Mouse (Mus musculus): ENCODE results near the gene Cdk18. TPM values are rescaled to one million over a fixed set of nuclear protein-coding genes. Genes with fewer than 3 reads are reported as not detected.

Cdk18 gene
- total and polyA plus RNA-seq, 2 experiments from 2014 or later, result 3.1 to 7.2 TPM

- H3K36me3 ChIP-seq (ENCODE audit: insufficient read depth, low read length), result no peaks in the 10 kb centered on the region
- no peaks in the 10 kb centered on the region for H3K9me3 ChIP-seq (ENCODE audit: low read length)
- no peaks in the 10 kb centered on the region for H3K27me3 ChIP-seq (ENCODE audit: insufficient read depth, low read length)
- 81% methylated on average over 2 of the region's 2 CpGs for WGBS
- H3K4me1 ChIP-seq (ENCODE audit: insufficient read depth, low read length), result no peaks in the 10 kb centered on the region
- H3K4me2 ChIP-seq (ENCODE audit: low read depth, low read length, poor library complexity, severe bottlenecking), result no peak overlapping the region
- no peak for DNase-seq (ENCODE audit: low spot score)
- no peak overlapping the region for H3K4me3 ChIP-seq (ENCODE audit: low read depth, low read length)
- no peak for ATAC-seq (ENCODE audit: low FRiP score)
- no peak overlapping the region for H3K9ac ChIP-seq (replicated peaks; ENCODE audit: low read length, poor library complexity, severe bottlenecking)
- H3K27ac ChIP-seq (ENCODE audit: low read depth, low read length), result no peak overlapping the region
- TF ChIP-seq CTCF (IDR thresholded peaks at IDR 0.05), result no peak
Measured at GRCm38 (mm10) chr1:132151908-132152307, 12.4 kb upstream of the Cdk18 start.

- Histone ChIP-seq H3K4me2 (ENCODE audit: low read depth, low read length, poor library complexity, severe bottlenecking) (no peak overlapping the region), H3K9me3 (ENCODE audit: low read length) (no peaks in the 10 kb centered on the region), H3K4me3 (ENCODE audit: low read depth, low read length) (no peak overlapping the region), H3K27me3 (ENCODE audit: insufficient read depth, low read length) (no peaks in the 10 kb centered on the region), H3K9ac (replicated peaks; ENCODE audit: low read length, poor library complexity, severe bottlenecking) (no peak overlapping the region), H3K36me3 (ENCODE audit: insufficient read depth, low read length) (no peaks in the 10 kb centered on the region), H3K4me1 (ENCODE audit: insufficient read depth, low read length) (no peaks in the 10 kb centered on the region), H3K27ac (ENCODE audit: low read depth, low read length) (no peak overlapping the region)
- no peak for ATAC-seq (ENCODE audit: low FRiP score)
- TF ChIP-seq CTCF (IDR thresholded peaks at IDR 0.05), result no peak
- DNase-seq (ENCODE audit: low spot score), result no peak
- 75% methylated on average over 15 of the region's 15 CpGs for WGBS
Measured at GRCm38 (mm10) chr1:132150817-132151601, 11.5 kb upstream of the Cdk18 start.

- Histone ChIP-seq H3K36me3 (ENCODE audit: insufficient read depth, low read length) (no peaks in the 10 kb centered on the region), H3K27me3 (ENCODE audit: insufficient read depth, low read length) (no peaks in the 10 kb centered on the region), H3K4me3 (ENCODE audit: low read depth, low read length) (no peak overlapping the region), H3K9ac (replicated peaks; ENCODE audit: low read length, poor library complexity, severe bottlenecking) (no peak overlapping the region), H3K4me1 (ENCODE audit: insufficient read depth, low read length) (no peaks in the 10 kb centered on the region), H3K27ac (ENCODE audit: low read depth, low read length) (no peak overlapping the region), H3K4me2 (ENCODE audit: low read depth, low read length, poor library complexity, severe bottlenecking) (no peak overlapping the region), H3K9me3 (ENCODE audit: low read length) (no peaks in the 10 kb centered on the region)
- no peak for TF ChIP-seq CTCF (IDR thresholded peaks at IDR 0.05)
- WGBS, result 52% methylated on average over 1 of the region's 1 CpGs
- DNase-seq (ENCODE audit: low spot score), result no peak
- ATAC-seq (ENCODE audit: low FRiP score), result no peak
Measured at GRCm38 (mm10) chr1:132150171-132150570, 10.7 kb upstream of the Cdk18 start.

- H3K9ac ChIP-seq (replicated peaks; ENCODE audit: low read length, poor library complexity, severe bottlenecking), result no peak overlapping the region
Measured at GRCm38 (mm10) chr1:132149410-132149809, 9.9 kb upstream of the Cdk18 start.

GRCm38 (mm10) chr1:132145973-132146685 is 6.6 kb upstream of the Cdk18 start:
- ATAC-seq (ENCODE audit: low FRiP score) (no peak), DNase-seq (ENCODE audit: low spot score) (no peak)
- 87% methylated on average over 8 of the region's 8 CpGs for WGBS
- no peak overlapping the region for H3K4me2 ChIP-seq (ENCODE audit: low read depth, low read length, poor library complexity, severe bottlenecking)
- H3K27me3 ChIP-seq (ENCODE audit: insufficient read depth, low read length), result no peaks in the 10 kb centered on the region
- H3K4me3 ChIP-seq (ENCODE audit: low read depth, low read length), result no peak overlapping the region
- no peak overlapping the region for H3K9ac ChIP-seq (replicated peaks; ENCODE audit: low read length, poor library complexity, severe bottlenecking)
- no peak overlapping the region for H3K27ac ChIP-seq (ENCODE audit: low read depth, low read length)
- H3K9me3 ChIP-seq (ENCODE audit: low read length), result no peaks in the 10 kb centered on the region
- peaks cover 12% of the 10 kb centered on the region; the same call in 1 of the 2 replicates for H3K4me1 ChIP-seq (ENCODE audit: insufficient read depth, low read length)
- no peaks in the 10 kb centered on the region for H3K36me3 ChIP-seq (ENCODE audit: insufficient read depth, low read length)
- TF ChIP-seq CTCF (IDR thresholded peaks at IDR 0.05), result no peak

More at GRCm38 (mm10) chr1:132149410-132149809, 9.9 kb upstream of the Cdk18 start:
- no peak for DNase-seq (ENCODE audit: low spot score)
- H3K36me3 ChIP-seq (ENCODE audit: insufficient read depth, low read length), result no peaks in the 10 kb centered on the region
- H3K4me2 ChIP-seq (ENCODE audit: low read depth, low read length, poor library complexity, severe bottlenecking), result no peak overlapping the region
- H3K4me3 ChIP-seq (ENCODE audit: low read depth, low read length), result no peak overlapping the region
- peaks cover 3% of the 10 kb centered on the region; the same call in 1 of the 2 replicates for H3K4me1 ChIP-seq (ENCODE audit: insufficient read depth, low read length)
- ATAC-seq (ENCODE audit: low FRiP score), result no peak
- 75% methylated on average over 2 of the region's 2 CpGs for WGBS
- H3K9me3 ChIP-seq (ENCODE audit: low read length), result no peaks in the 10 kb centered on the region
- no peak overlapping the region for H3K27ac ChIP-seq (ENCODE audit: low read depth, low read length)
- TF ChIP-seq CTCF (IDR thresholded peaks at IDR 0.05), result no peak
- H3K27me3 ChIP-seq (ENCODE audit: insufficient read depth, low read length), result no peaks in the 10 kb centered on the region

- no peak for ATAC-seq (ENCODE audit: low FRiP score)
- Histone ChIP-seq H3K27ac (ENCODE audit: low read depth, low read length) (peak overlapping the region; percentile 62), H3K36me3 (ENCODE audit: insufficient read depth, low read length) (no peaks in the 10 kb centered on the region), H3K27me3 (ENCODE audit: insufficient read depth, low read length) (no peaks in the 10 kb centered on the region), H3K4me1 (ENCODE audit: insufficient read depth, low read length) (peaks cover 12% of the 10 kb centered on the region; the same call in 1 of the 2 replicates), H3K4me2 (ENCODE audit: low read depth, low read length, poor library complexity, severe bottlenecking) (no peak overlapping the region), H3K9ac (replicated peaks; ENCODE audit: low read length, poor library complexity, severe bottlenecking) (no peak overlapping the region), H3K4me3 (ENCODE audit: low read depth, low read length) (no peak overlapping the region), H3K9me3 (ENCODE audit: low read length) (no peaks in the 10 kb centered on the region)
- WGBS, result 76% methylated on average over 3 of the region's 3 CpGs
- no peak for TF ChIP-seq CTCF (IDR thresholded peaks at IDR 0.05)
- DNase-seq (ENCODE audit: low spot score), result no peak
Measured at GRCm38 (mm10) chr1:132144837-132145236, 5.4 kb upstream of the Cdk18 start.

All from midbrain, postnatal 0 days (tissue).